Mouse (Mus musculus) megakaryocyte progenitor cell, adult 5-6 weeks (primary cell): Measurements from ENCODE around the gene Usp38. TPM values are rescaled to one million over a fixed set of nuclear protein-coding genes. Genes with fewer than 3 reads are reported as not detected.
"Not testable (repeated sequence)": the region's sequence is repeated elsewhere in the genome, so short reads cannot be mapped to it uniquely, and the experiment has no call there.

Experiments used
- ATAC-seq: replicated peaks from 2 replicates; pipeline ENCODE4 v1.8.0; 2016; ENCODE audit warnings: mild to moderate bottlenecking, moderate TSS enrichment, inconsistent platforms; ENCODE audit not compliant: poor library complexity
- total RNA-seq, 2 experiments: library from RNA; stranded (forward) in 1 of 2; stranded (reverse) in 1 of 2; fragments of 157-497, 149-512 nt in 1 of 2; fragments of 200-1000 nt in 1 of 2; gene quantifications; 2 replicates each; pipeline versions ENCODE4 v1.2.3 to v1.2.4; 2015 to 2017

Usp38 gene
- total RNA-seq (2015) (33.6 and 34.4 TPM in 2 replicates), total RNA-seq (2017) (28.3 and 31.6 TPM in 2 replicates)

DNA sequence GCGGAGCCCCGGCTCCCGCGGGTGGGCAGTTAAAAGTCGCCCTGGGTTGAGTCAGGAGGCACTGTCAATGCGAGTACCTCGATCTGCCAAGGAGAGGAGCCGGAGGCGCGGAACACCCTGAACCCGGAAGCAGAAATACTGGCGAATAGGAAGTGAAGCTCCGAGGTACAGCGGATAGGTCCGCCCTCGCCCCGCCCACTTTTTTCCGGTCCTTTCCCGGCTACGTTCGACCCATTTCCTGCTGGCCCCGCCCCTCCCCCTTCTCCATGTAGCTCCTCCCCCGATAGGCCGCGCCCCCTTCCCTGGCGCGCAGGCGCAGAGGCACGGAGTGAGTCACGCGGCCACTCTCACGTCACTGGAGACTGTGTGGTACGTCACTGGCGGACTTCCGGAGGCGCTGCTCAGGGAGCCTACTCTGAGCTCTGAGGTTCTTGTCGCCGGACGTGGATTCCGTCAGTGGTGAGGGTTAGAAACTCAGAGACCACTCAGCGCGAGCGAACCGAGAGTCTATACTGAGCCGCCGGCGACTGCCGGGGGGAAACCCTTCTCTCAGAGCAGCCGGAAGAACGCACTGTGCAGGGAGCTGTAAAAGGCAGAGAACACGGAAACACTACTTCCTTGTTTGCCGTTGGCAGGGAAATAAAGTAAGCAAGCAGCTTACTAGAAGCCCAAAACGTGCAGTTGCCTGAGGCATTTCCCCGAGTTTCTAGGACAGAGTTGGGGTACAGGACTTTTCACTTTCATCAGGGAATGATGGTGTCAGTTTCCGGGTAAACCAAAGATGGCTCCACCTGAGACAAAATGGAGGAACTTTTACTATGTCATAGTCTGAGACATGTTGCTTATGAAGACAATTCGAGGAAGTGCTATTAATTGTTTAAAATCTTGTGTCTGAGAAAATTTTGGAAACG, at the start of gene Usp38:
Gene Usp38, minus strand, starts transcription at position 140 of the 911 bp plus-strand sequence.
- ATAC-seq: peak; percentile 84

DNA sequence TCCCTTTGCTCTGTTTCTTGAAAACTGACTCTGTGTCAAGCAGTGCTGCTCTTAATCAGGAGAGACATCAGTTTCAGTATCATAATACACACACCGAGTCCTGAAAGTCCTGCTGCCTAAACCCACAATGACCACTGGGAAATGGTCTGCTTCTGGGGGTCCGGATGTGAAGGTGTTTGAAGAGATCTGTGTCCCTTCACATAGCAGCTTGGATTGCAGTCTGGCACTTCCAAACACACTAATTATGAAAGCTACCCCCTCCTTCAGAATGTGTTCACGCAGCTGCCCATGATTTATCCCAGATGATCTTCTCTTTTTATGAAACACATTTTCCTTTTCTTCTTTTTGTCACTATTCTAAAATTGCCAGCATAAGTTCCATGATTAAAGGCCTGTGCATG, 47.8 kb upstream of the Usp38 start:
- no peak for ATAC-seq

DNA sequence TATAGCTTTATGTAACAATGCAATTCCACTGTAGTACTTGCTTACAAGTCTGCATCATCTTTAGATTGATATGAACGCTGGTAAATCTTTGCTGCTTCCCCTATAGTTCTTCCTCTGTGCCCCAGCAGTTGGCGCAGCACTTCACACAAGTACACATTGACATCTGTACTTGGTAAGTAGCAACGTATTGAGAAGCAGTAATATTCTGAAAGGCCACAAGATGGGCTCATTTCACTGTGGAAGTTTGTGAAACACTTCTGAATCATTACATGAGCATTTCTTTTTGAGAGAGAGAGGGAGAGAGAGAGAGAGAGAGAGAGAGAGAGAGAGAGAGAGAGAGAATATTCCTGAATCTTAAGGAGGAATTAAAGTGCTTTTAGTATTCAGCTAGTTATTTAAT, 47.2 kb upstream of the Usp38 start:
- ATAC-seq: peak; percentile 78

DNA sequence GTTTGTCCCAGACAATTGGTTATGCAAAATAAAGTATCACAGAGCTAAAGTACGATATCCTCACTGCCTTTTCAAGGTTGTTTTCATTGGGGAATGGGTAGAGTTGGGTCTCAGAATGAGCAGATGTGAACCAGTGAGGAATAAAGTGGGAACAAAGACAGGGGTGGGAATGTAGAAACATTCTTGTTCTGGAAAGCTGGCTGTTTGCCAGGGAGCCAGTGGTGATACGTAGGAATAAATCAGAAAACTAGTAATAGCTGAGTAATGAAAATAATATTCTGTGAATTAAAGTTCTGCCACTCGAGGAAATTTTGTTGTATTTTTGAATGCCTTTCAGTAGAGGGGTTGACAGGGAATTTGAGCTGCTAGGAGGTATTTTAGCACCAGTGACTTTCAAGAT, 29.5 kb upstream of the Usp38 start:
- no peak for ATAC-seq

DNA sequence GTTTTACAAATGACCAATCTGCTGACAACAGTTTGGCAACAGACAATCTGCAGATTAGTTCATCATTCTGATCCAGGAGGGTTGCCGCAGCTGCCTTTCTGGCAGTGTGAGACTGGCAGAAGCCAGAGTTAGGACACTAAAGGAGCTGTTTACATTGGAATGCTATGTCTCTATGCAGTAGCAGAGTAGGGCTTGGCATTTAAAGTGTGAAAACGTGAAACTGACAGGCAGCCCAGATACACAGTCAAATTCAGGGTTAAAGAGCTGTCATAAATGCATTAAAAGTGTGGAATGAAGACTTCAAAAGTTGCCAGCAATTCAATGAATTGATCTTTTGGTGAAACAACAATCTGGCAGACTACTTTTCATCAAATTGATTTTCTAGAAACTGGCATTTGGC, 13.3 kb upstream of the Usp38 start:
- ATAC-seq: no peak

DNA sequence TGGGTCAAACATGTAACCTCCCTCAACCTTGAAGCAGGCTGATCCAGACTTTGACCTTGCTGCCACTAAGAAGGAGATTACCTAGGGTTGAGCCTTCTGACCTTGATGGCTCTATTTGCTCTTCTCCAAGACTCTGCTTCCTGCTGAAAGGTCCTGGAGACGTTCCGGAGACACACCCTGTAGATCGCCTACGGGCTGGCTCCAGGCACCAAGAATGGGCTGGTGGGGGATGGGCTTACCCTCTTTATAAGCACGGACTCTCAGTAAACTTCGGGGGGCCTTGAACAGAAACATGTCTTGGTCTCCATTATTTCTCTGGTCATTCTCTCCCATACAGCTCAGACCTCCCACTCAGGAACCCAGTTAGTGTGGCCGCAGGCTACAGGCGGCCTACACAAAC, 2.8 kb upstream of the Usp38 start:
- ATAC-seq: not testable (repeated sequence)

DNA sequence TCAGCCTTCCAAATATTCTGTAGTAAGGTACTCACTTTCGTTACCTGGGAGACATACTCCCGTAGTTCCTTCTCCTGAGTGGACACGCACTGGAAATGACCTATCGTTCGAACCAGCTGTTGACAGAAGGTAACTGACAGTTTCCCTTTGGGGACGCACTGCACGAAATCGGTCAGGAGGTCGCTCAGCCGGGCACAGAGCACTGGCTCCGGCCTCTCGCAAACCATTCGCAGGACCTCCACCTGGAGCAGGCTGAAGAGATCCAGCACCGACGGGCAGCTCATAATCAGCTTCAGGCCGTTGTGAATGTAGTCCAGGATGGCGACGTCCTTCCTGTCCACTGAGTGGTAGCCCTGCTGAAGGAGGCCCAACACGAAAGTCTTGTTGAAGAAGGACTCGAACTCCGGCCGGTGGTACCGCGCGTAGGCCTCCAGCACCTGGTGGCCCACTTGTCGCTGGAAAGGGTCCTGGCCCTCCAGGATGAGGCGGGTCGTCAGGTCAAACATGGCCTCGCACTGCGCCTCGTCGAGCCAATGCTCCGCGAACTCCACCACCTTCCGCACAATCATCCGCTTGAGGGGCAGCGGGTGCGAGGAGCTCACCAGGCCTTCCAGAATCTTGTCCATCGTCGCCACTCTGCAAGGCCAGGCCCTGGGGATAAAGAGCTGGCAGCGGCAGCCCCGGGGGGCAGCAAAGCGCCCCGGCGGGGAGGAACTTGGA, 757 bp downstream of the Usp38 start:
- ATAC-seq: no peak

DNA sequence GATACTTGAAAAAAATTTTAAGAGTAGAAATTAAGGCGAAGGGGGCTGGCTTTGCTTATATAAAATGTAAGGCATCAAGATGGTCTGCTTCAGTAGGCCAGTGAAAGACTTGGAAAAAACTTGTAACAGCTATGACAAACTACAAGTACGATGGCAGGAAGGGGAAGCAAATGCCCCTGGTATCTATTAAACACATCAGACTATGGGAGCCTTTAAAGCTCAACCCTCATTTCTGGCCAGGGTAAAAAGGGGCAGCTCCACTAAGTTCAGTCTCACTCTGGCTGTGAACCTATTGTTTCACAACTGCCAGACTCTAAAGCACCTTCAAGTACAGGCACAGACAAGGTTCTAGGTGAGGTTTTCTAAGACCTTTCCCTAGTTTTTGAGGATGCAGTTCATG, 2.0 kb downstream of the Usp38 start:
- ATAC-seq: no peak

DNA sequence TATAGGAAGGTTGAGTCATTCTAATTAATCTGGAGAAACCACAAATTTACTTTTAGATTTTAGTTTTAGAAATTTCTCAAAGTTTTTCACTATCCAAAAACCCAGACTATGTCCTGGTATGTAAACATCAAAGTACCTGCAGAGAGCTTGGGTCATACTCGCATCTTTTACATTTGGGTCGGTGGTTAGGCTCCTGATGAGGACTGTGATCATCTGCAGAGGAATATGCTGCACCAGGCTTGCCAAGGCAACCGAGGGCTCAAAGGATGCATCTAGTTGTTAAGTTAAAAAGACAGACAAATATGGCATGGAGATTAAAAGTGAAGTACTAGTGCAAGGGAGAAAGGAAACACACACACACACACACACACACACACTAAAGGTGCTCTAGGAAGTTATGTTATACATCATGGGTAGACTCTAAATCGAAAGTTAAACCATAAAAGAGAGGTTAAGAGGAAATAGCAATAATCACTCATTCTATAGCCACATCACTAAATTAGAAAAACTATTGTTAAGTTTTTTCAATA, 2.6 kb downstream of the Usp38 start:
- no peak for ATAC-seq

DNA sequence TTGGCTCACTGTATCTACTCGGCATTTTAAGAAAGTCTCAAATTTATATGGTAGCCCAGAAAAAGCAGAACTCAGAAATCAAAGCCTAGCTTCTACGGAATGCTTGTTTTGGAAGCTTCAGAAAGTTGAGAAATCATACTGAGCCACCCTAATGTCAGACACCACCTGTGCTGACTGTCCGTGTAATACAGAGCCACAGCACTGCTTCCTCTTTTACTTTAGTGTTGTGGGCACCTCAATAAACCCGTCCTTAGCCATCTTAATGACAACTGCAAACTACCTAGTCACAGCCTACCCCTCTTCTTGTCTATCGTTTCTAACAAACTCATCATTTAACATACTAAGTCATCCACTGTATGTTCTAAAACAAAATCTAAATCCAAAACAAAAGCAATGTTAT, 4.3 kb downstream of the Usp38 start:
- peak; percentile 35 for ATAC-seq

DNA sequence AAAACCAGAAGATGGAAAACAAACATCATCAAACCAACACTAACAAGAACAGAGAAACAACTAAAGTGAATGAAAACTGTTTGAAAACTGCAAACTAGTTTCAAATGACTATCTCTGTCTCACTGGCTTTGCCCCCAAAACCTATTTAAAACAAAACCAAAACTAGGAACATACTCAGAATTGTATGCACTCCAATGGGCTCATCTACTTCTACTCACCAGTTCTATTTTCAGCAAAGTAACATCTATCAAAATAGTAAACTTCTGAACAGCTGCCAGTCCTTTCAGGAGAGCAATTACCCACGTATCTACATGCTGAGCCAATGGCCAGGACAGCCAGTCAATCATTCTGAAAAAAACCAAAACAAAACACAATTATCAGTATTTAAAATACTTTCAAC, 9.6 kb downstream of the Usp38 start:
- ATAC-seq: no peak

DNA sequence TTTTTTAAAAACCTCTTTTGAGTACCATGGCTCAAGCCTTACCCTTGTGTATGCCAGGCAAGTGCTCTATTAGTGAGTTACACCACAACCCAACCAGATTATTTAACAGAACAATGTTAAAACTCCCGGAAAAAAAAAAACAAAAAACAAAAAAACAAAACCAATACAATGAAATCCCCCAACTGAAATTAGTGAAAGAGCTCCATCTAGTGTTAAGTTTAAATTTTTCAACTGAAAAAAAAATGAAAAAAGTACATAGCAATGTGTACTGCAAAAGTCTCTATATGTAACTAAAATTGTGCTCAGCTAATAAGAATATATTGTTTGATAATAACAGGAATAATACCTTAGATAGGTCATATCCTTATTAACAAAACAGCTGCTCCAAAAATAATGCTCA, 18.1 kb downstream of the Usp38 start:
- peak; percentile 43; the same call in 1 of the 2 replicates for ATAC-seq

DNA sequence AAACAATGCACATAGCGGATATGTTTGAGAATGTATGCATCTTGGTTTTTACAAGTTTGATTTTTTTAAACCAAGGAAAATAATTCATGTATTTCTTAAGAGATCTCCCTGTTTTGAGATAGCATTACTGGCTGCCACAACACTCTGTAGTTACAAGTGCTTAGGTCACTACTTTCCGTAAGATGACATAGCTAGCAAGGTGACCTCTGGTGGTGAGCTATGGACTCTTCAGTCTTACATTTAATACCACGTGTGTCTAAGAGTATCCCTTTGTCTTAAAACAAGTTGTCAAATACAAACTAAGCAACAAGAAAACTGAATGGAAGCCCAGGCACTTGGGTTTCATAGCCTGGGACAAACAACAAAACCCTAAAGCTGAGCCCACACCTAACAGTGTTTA, 22.8 kb downstream of the Usp38 start:
- peak; percentile 91 for ATAC-seq

DNA sequence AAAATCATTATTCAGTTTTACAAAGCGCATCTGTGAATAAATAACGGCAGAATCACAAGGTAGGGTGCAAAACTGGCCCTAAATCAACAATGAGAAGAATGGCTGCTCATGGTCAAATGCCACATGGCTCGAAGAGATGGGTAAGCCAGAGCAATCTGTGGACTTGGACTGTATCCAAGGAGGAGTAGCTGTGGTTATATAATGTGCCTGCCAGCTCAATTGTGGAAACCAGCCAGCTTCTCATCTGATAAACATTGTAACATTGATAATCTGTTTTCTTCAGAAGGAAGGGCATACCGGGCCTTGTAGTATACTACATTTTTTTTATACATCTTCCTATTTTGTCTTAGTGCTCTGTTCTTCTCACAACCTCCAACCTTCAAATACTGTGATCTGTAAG, 31.9 kb downstream of the Usp38 start:
- peak; percentile 78 for ATAC-seq

DNA sequence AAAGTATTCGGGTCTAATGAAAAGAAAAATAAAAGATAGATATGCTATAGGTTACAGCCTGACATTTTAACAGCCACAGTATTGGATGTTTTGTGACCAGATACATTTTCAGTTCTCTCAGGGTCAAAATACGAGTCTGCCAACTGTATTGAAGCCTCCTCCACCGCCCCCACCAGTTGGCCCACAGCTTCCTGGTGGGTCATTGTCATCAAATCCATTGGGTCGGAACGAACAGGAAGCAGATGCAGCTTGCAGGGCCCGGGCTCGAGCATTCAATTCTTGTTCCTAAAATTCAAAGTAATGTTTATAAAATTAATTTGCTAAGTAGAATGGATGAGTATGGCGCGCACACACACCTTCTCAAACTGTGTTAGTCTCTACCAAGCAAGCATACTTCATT, 33.0 kb downstream of the Usp38 start:
- ATAC-seq: peak; percentile 38; the same call in 1 of the 2 replicates

DNA sequence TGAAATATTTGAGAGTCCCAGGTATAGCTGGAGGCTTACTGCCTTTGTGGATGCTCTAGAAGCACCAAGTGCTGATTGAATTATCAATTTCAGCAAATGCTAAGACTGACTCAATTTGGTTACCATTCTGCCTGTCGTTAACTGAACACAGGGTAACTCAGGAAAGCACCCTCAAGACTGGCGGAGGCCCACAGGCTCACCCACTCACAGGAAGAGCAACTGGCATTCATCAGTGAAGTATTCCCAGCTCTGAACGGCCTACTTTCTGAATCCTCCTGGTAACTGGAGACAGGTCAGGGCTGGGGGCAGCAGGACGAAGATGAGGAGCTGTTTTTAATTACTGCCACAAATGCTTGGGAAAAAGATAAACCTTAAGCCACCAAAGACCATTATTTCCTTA, 34.7 kb downstream of the Usp38 start:
- ATAC-seq: no peak

DNA sequence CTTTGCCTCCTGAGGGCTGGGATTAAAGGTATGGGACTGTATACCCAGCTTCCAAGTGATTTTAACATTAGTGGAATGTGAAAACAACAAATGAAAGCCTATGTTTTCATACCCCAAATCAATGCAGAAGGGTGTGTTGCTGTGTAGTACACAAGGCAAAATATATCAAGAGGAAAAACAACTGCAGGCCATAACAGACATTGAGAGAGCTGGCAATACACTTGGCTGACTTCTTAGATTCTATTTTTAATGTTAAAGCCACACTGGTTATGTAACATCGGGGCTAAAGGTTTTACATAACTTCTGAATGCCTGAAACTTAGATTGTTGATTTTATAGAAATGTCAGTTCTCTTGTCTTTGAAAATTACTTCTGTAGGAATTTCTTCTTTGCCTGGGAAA, 37.5 kb downstream of the Usp38 start:
- ATAC-seq: no peak

DNA sequence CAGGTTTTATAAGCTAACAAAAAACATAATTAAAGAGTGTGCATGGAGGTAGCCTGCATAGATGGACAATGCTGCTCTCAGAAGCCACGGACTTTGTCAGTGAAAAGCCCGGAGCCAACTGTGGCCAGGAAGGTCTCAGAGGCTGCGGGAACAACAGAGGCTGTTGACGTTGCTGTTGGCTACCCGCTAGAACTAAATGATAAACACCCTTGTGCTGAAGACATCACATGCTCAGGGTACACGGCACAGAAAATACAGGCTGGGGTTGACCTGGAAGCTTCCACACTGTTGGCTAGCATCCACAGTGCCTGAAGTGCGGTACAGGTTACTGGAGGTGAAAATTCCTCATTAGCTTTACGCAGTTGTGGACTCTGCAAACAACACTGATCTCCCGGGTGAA, 43.6 kb downstream of the Usp38 start:
- no peak for ATAC-seq

DNA sequence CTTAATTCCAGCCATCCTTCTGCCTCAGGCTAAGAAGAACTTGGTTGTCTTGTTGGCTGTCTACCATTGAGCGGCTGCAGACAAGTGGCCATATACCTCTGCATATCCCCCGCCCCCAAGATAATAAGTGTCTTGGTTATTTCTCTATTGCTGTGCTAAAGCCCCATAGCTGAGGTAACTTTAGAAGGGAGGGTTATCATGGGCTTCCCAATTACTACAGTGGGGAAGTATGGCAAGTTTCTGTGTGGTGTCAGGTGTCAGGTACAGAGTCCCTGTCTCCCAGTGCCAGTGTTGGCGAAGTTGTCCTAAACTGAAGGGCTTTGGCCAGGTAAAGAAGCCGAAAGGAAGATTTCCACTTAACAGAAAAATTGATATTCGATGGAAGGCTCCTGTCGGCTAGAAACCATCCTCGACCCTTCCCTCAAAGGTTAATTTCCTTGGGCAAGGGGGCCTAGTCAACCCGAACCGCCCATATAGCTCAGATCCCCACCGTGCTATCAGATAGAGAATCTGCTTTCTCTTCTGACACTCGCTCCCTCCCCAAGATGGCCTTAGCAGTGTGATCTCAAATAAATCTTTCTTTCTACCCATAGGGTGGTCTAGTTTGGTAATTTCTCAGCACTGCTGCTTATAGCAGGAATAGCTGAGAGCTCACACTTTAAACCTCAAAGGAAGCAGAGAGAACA, 44.6 kb downstream of the Usp38 start:
- no peak for ATAC-seq

DNA sequence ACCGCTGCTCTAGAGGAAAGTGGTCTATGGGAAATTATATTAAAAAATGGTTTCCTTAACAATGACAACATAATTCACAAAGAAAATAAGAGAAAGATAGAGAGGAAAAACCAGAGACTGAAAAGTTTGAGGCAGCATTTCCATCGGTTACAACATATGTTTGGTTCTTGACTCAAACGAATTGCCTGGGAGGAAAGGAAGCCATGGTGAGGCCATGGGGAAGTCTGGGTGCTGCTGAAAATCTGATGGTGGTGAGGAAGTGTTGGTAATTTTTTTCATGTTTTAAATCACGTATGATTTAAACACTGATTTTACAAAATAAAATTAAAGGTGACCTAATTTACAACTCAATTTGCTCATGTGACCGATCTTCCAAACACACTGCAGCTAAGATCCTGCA, 45.3 kb downstream of the Usp38 start:
- peak; percentile 57; the same call in 1 of the 2 replicates for ATAC-seq

DNA sequence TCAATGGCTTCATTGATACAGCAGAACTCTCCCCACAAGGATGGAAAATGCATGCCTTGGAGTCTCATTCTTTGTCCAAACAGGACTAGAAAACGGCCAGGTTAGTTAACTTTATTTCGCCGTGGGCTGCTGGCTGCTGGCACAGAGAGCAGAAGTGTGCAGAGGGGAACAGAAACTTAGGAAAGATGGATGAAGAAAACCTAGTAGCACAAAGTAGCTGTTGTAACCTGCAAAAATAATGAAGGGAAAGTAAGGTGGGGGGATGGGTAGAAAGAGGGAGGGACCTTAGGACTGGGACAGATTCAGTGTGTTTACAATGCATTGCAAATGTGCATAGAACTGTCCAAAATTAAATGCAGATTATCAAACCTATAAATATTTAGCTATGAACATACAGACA, 51.6 kb downstream of the Usp38 start:
- ATAC-seq: peak; percentile 46
